Mouse (Mus musculus): ENCODE results near the gene Rnpepl1.

Gene Rnpepl1

DNA sequence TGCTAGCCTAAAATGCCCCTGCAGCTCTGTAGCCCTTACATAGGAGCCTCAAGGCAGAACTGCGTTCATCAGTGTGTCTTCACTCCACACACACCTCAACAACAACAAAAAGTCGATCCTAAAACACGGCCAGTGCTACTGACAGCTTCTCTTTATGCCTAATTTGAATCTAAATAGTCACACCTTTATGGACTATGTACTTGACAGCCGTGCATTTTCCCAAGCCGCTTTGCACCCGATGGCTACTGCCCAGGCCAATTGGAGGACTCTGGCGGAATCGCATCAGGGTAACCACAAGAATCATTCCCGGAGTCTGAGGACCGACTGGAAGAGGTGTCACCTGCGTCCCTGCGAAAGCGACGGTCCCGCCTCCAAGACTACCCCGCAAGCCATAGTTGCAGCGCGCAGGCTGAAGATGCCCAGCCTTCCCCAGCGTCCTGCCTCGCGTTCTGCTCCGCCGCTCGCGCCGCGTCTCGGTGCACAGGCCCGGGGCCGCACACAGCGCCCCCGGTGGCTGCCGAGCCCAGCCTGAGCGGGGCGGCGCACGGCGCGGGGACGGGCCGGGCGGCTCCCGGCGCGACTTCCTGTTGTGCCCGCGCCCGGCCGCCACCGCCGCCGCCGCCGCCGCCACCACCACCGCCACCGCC, at the start of gene Rnpepl1:
Gene Rnpepl1 (plus strand): TSS at position 545 of the 647 bp plus-strand sequence.
- peak; percentile 80 for DNase-seq

DNA sequence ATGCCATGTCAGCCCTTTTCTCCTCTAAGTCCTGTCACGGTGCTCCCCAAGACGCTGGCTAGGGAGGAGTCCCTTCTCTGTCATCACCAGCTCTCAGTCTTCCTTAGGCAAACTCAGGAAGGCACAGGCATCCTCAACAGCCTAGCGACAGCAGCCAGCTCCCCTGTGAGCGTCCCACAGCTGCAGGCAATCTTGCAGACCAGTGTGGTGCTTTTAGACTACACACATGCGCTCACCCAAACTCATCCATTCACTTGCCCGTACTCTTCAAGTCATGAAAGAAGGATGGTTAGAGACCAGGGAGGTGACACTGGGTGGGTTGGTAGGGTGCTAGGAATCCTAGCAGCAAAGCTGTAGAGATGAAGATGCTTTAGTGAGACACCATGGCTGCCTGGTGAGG, 49.1 kb upstream of the Rnpepl1 start:
- no peak for DNase-seq

DNA sequence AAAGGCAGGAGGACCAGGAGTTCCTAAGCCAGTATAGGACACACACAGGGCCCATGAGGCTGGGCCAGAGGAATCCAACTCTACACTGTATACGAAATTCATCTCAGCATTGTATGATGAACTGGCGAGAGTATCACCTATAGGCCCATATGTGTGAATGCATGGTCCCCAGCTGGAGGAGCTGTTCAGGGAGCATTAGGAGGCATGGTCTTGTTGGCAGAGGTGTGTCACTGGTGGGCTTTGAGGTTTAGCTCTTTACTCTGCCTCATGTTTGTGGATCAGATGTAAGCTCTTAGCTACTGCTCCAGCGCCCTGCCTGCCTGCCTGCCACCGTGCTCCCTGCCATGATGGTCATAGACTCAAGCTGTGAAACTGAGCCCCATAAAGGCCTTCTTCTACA, 47.3 kb upstream of the Rnpepl1 start:
- DNase-seq: no peak

DNA sequence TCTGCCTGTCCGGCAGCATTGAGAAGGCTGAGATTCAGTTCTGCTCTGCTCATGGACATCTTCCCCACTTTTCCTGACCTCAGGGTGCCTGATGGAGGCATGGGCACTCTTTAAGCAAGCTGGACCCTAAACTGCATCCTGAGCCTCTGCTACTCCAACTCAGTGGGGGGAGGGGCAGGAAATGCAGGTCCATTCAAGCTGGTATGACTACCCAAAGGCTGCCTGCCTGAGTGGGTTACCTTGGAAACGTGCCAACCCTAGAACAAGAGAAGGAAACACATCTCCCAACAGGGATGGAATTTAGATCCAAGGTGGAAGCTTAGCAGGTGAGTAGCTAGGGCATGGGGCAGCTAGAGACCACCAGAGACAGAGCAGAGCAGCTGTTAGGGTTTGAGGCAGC, 44.4 kb upstream of the Rnpepl1 start:
- DNase-seq: no peak

DNA sequence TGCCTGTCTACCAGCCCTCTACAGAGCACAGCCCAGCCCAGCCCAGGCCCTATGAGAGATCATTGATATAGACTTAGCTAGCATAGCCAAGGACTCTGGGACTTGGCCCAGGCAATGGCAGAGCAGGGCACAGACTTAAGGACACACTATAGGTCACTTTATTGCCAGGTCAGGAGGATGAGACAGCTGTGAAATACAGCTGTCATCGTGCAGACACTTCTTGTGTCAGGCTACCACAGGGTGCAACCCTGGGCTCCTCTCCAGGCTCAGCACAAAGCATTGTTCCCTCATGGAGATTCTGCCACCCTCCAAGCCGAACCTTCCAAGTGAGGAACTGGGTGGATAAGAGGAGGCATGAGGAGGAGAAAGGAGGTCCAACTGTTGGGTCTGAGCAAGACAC, 40.6 kb upstream of the Rnpepl1 start:
- DNase-seq: no peak

DNA sequence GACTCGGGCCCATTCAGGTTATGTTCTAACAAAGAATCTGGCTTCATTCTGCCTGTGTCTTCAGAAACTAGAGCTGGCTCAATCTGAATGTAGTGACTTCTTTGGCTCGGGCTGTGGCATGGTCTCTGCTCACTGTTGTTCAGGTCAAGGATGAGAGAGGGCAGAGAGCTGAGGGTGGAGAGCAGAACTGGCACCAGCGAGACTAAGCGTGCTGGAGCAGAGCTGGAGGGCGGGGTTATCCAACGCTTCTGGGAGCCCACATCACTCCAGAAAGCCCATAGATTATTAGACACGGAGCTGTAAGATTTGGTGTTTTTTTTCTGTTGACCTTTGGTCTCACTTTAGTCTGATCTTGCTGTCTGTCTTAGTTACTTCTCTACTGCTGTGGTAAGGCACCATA, 37.9 kb upstream of the Rnpepl1 start:
- DNase-seq: no peak

DNA sequence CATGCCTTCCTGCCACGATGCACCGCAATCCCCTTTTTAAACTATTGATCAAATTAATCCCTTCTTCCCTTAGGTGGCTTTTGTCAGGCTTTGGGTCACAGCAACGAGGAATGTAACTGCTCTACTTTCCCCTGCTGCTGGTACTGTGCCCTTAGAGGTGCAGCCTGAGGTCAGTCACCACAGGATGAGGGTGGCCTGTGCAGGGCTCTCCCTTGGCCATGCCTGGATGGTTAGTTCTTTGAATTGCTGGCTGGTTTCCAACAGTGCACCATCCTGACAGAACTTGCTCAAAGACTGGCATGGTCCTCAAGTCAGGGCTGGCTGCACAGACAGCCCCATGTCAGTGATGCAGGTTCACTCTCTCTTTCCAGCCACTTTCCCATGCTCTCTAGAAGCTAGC, 36.6 kb upstream of the Rnpepl1 start:
- DNase-seq: no peak

DNA sequence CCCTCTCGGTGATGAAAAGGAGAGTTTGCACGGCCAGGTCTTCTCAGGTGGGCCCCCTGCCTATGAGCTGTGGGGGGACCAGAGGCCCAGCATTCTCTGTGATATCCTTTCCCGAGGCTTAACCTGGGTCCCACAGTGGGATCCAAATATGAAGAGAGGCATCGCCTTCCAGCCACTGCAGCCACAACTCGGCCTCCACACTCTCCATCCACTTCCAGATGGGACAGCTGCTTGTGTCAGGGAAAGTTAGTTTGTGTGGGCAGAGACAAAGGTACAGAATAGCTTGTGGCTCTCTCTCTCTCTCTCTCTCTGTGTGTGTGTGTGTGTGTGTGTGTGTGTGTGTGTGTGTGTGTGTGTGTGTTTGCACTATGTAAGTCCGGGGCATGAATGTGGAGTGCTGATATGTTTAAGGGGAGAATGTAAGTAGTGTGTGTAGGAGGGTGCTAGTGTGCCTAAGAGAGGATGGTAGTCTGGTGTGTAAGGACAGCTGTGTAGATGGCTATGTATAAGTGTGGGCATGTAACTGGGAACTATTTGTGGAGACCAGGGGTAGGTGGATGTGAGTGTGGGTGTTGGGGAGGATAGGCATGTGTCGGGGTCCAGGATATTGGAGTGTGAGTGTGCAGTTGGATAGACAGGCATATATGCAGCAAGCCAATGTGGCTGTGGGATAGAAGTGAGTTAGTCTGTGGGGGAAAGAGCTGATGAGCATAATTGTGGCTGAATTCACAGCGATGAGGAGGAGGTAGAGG, 35.0 kb upstream of the Rnpepl1 start:
- DNase-seq: no peak

DNA sequence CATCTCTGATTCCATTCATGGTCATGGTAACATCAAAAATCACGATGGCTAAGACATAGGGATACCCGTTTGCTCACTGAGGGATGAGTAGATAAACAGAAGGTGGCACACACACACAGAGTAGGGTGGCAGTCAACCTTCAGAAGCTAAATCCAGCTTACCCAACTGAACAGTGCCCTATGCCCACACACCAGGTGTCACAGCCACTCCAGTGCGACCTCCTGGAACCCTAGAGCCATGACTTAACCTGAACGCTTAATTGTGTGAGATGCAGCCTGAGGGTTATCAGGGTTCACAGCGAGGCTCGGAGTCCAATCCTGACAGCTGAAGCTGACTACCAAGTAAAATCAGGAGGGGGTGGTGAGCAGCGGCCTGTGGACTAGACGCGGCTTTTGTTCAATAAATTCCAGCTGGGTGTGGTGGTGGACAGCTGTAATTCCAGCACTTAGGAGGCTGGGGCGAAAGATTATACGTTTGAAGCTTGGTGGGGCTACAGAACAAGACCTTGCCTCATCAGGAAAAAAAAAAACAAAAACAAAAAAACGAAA, 33.1 kb upstream of the Rnpepl1 start:
- no peak for DNase-seq

DNA sequence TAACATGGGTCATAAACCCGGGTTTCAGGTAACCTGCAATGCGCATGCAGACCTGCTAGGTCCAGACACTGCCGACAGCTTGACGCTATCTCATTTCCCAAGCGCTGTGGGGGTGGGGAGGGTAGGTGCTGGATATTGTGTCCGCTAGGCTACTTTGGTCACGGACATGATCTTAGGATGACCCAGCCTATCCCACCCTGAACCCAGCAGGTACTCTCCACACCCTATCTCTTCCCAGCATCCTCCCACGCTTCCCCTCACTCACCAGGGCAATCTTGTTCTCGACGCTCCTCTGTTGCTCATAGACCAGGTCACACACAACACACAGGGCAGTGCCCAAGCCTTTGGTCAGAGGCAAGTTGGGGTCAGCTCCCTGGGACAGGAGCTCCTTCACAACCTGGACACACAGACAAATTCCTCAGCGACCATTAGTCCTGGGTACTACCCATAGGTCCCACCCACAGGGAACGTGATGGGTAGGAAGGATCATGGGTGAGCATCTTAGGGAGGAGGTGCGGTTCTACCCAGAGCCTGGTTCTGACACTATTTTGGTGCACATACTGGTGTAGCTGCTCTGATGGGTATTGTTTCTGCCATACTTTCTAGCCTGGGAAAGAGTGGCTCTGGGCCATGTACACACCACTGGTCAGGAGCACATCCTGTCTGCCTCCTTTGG, 32.4 kb upstream of the Rnpepl1 start:
- no peak for DNase-seq

DNA sequence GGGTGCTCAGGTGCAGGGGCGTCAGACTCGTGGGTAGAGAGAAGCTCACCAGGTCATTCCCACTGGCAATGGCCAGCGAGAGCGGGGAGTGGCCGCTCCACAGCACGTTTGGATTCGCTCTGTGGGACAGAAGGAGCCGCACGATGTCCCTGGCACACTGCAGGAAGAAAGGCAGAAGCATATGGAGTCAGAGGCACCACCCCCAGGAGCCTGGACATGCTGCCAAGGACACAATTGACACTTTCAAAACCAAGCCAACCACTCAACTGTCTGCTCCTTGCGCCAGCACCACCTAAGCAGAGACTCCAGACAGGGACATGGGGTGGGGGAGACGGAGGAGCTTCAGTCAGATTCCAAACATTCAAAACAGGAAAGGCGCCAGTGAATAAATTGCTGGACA, 31.3 kb upstream of the Rnpepl1 start:
- DNase-seq: peak; percentile 75

DNA sequence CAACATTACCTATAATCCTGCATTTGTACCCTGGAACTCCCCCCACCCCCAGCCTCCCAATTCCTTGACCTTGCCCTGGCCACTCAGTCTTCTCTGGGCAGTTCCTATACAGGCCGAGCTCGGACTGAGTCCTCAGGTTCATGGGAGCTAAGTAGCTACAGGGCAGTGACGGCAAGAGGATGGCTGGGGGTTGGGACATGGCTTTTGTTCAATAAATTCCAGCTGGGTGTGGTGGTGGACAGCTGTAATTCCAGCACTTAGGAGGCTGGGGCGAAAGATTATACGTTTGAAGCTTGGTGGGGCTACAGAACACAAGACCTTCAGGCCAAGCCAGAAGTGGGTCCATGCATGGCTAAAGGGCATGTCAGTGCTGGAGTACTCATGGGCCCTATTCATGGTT, 30.5 kb upstream of the Rnpepl1 start:
- no peak for DNase-seq

DNA sequence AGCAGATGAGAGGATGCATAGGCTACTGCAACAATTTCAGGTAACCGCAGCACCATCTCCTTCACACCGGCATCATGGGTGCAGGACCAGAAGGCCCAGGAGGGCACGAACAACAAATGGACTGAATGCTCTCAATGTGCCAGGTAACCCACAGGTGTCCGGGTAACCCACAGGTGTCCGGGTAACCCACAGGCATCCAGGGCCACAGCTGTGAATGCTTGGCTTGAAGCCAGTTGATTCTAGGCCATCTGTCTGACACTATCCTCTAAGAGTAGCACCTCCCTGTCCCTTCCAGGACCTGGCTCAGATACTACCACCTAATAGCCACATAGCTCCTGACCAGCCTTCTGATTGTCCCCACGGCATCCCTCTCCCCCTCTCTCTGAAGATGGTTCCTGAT, 28.6 kb upstream of the Rnpepl1 start:
- DNase-seq: no peak

DNA sequence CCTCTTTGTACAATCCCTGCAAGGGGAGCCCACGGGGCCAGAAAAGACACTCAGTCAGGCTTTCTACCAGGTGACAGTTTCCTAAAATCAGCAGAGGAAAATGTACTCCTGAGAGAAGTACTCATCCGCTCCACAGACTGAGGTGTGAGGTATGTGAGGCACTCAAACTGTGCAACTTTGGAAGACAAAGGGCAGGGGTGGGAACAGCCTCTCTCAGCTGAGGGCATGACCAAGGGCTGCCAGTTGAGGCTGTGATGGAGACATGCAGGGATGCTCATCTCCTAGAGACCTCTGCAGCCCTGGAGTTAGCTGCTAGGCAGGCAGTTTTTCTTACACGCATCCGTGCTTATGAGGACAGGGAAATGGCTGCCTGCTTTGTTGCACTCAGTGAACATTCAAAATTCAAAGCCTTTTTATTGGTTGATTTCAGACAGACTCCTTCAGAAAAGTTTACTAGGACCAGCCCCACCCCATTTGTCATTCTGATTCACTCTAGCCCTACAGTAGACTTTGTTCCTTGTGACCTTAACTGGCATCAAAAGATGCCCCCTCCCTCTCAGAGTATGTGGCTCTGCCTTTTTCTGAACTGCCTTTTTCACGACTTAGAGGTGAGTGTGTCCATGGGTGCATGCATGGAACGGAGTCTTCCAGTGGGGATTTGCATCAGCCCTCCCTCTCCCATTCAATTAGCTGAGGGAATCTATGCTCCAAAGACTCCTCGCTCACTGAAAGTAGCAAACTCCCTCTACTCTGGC, 21.5 kb upstream of the Rnpepl1 start:
- DNase-seq: no peak

DNA sequence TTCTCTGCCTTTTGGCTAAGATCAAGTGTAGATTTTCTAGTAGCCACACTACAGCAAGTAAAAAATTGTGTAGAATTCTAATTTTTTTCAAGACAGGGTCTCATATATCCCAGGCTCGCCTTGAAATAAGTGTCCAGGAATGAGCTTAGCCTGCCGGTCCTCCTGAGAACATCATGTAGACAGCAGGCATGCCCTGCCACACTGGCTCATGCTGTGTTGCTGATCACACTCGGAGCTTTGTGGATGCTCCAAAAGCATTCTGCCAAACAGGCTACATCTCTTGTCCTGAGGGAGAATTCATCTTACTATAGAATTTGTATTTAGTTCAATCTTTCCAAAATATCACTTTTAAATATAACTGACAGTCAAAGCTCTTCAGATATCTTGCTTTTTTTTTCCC, 17.8 kb upstream of the Rnpepl1 start:
- DNase-seq: no peak

DNA sequence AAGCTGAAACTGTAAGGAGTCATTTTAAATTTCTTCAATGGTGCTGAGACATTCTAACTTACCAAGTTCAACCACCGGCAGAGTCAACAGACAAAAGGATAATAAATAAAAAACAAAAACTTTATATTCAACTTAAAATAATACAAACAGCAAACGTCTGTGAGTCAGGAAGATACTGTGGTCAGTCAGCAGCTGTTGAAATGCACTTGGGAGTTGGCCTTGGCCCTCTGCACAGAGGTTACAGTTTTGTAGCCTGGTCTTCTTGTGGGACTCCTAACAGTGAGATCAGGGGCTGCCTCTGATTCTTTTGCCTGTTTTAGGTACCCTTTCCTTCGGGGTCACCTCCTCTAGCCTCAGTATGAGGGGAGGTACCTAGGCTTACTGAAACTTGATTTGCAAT, 16.7 kb upstream of the Rnpepl1 start:
- DNase-seq: no peak

DNA sequence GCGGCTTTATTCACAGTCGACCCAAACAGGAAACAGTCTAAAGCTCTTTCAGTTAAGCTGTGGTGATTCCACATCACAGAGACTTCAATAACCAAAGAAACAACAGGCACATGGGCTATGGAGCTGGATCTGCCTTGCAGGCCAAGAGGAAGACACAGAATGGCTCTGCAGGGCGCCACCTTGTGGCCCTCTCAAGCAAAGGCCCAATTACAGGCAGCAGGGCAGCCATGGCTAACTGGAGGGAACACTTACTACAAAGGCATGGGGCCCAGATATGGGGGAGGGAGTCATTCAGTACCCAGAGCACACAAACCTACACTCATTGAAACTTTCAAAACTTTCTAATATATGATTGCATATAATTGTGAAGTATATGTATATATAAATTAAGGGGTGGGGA, 15.5 kb upstream of the Rnpepl1 start:
- peak; percentile 82 for DNase-seq

DNA sequence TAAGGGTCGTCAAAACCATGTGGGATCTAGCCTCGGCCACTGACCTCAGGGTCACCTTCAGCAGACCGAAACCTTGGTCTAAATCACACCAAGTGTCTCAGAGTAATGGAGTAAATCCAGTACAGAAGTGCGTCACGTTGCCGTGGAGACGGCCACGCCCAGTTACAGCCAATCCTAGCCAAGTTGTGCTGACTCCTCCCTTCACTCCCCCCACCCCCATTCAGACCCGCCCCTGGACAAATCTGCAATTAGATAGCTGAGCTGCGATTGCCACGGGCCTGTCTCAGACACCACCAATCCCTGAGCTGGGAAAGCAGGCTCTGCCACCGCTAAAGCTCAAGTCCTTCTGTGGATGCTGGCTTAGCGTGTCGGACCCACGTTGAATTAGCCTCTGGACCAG, 7.8 kb upstream of the Rnpepl1 start, which contains the start of gene Ankmy1:
Gene Ankmy1 (minus strand): TSS at position 121 of the 400 bp plus-strand sequence.
- peak; percentile 66 for DNase-seq

DNA sequence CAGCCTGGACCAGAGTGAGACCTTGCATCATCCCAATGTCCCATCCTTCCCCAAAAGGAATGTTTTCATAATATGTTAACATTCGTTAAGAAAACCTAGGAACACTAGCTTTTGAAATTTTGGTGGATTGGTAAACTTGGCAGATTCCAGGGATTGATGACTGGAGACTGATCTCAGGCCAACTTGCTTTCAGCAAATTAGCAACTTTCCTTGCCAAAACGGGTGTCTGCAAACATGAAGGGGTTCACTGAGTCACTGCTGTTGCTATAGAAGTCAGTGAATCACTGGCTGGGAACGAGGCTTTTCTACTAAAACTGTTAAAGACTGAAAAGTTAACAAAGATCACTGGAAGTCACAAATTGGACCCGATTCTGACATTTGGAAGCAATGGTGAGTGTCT, 7.0 kb upstream of the Rnpepl1 start:
- DNase-seq: peak; percentile 72

DNA sequence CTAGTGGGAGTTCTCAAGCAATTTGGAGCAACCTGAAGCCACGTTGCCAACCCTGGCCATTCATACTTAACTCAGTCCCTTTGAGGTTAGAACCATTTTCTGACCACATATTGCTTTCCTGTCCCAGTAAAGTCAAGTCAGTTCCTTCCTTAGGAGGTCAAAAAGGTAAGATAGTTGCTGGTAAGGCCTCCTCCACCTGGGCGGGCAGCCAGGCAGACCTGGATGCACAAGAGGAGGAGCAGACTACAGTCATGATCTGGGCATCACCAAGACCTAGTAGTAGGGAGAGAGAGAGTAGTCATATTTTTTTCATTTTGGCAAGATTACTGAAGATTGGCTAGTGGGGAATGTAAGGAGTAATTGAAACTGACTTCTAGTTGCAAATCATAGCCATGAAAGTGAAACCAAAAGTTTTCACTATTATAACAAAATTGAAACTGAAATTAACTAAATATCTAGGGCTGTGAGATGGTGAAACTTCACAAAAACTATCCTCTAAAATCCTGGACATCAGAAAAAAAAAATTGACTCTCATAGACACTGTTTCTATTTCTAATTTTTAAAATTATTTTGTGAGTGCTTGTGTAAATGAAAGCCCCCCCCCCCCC, 4.8 kb upstream of the Rnpepl1 start:
- DNase-seq: no peak

DNA sequence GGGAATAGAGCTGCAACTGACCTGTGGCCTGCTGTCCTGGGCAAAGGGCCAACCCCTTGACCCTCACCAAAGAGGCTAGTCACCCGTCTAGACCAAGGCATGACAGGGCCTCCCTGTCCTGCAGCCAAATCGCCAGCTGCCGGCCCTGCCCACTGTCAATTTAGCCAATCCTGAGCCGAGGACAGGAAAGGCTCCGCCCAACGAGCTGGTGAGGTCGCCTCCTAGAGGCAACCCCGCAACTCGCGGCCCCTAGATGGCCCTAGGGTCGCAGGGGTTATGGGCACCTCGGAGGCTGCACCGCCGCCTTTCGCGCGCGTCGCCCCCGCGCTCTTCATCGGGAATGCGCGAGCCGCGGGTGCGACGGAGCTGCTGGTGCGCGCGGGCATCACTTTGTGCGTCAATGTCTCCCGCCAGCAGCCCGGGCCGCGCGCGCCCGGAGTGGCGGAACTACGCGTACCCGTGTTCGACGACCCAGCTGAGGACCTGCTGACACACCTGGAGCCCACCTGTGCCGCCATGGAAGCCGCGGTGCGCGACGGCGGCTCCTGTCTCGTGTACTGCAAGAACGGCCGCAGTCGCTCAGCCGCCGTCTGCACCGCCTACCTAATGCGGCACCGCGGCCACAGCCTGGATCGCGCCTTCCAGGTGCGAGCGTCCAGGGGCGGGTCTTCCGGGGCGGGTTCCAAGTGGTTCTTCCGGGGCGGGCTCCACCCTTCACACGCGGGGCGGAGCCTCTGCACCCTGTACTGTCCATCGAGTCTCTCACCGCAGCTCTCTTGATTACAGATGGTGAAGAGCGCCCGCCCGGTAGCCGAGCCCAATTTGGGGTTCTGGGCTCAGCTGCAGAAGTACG, 3.6 kb upstream of the Rnpepl1 start, which contains the start of gene Dusp28:
Gene Dusp28 (plus strand): TSS at position 203 of the 853 bp plus-strand sequence.
- DNase-seq: peak; percentile 90

All from layer of hippocampus, adult 9-11 months (tissue).